Mouse (Mus musculus): ENCODE measurements around the gene 9330182O14Rik. TPM values are rescaled to one million over a fixed set of nuclear protein-coding genes. Genes with fewer than 3 reads are reported as not detected.

9330182O14Rik gene
- not detected in 2 replicates for polyA plus RNA-seq (2012; rRNA removed)

GRCm38 (mm10) chr15:40134152-40134792, at the start of gene 9330182O14Rik:
9330182O14Rik (plus strand) TSS chr15:40134365.

